Mouse (Mus musculus) spleen, adult 18-20 months (tissue): Measurements from ENCODE around the gene Ppp2r5e.
"Not testable (repeated sequence)": the region's sequence is repeated elsewhere in the genome, so short reads cannot be mapped to it uniquely, and the experiment has no call there.

Experiments used
- DNase-seq, 2 experiments: peaks; one replicate each; pipeline ENCODE4 v3.0.0; 2022; ENCODE audit warnings: mixed read lengths in 2 of 2

The Ppp2r5e gene

DNA sequence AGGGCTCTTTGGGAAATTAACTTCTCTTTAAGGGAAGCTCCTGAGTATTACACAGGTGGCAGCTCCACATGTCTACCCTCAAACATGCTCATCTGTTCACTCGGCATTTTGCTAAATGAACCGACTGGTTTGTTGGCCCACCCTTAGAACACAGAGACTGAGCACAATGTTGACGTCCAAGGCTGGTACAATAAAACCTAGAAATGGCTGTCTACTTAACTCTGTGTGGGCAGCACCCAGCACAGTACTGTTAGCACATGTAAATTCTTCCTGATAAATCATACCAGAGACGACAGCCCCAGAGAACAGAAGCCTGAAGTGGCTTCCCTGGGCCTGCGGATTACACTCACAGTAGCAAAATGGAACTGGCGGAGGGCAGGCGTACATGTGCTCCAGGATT is 59.5 kb downstream of the Ppp2r5e start:
- no peak for DNase-seq

- DNase-seq: no peak
Measured at GRCm38 (mm10) chr12:75533145-75533544, 62.9 kb downstream of the Ppp2r5e start.

DNA sequence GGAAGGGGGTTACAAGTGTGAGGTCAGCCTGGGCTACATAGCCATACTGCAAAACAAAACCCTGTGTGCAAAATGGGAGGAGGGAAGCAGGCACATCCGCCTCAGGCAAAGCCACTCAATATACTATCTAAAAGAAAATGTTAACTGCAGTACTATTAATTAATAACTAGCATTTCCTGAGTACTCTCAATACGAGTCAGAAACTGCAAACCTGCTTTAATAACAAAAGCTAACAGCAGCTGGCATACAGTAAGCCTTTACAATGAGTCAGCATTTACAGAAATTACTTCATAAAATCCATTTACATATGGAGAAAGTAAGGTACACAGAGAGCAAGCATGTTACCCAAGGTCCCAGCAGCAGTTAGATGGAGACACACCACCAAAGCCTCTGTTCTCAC is 64.2 kb downstream of the Ppp2r5e start:
- no peak for DNase-seq

DNA sequence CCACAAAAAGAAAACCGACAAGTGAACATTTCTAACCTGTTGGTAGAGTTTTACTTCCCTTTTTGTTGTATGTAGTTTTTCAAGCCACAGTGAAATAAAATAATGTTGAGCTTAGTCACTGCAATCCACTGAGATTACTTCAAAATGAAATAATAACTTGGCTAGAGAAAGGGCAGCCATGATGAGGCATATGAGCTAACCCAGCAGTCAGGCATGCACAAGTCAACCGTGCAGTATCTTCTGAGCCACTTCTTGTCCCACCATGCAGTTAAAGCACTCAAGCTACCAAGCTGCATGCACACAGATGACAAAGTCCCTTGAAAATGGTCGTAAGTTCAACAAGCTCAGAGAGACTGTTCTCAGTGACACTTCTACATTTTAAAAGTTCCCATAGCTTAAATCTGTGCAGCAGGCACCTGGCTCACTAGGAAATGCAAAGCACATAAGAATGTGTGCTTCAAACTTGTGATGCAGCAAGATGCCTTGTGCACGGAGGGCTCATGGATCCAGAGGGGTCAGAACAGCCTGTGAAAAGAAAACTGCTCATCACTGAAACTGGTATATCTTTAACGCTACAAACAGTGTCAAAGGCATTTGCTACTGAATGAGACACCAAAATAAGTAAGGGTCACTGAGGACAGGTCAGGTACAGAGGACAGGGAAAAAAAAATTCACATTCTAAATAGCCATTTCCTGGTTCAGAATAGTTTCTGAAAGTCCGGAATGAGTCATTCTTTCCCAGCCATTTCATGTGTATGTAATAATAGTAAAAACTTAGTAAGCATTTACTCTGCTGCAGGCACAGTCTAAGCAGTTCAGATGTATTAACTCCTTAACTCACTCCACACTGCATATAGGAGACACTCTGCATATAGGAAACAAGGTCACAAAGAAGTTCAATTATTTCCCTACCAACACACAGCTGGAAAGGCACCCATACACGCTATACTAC is 66.9 kb downstream of the Ppp2r5e start:
- DNase-seq: no peak

- DNase-seq: no peak
Measured at GRCm38 (mm10) chr12:75528300-75528699, 67.7 kb downstream of the Ppp2r5e start.

- DNase-seq: no peak
Measured at GRCm38 (mm10) chr12:75524199-75524598, 71.8 kb downstream of the Ppp2r5e start.

- no peak for DNase-seq
Measured at GRCm38 (mm10) chr12:75522931-75523330, 73.1 kb downstream of the Ppp2r5e start.

- no peak for DNase-seq
Measured at GRCm38 (mm10) chr12:75522360-75522759, 73.7 kb downstream of the Ppp2r5e start.

DNA sequence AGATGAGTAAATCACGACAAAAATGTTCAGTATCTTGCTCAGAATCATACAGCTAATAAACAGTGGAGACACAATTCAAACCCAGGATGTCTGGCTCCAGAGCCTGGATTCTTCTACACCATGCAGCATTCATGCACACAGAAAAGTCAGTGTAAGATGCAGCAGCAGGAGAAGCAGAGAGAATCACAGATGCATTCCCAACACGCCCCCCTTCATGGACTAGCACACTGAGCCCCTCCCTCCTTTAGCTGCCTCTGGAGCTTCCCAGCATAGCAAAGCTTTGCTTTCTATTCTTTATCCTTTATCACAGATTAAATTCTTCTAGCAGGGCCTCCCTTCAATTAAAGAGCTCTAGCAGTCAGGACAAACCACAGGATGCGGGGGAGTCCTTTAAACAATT is 75.7 kb downstream of the Ppp2r5e start:
- DNase-seq: no peak

DNA sequence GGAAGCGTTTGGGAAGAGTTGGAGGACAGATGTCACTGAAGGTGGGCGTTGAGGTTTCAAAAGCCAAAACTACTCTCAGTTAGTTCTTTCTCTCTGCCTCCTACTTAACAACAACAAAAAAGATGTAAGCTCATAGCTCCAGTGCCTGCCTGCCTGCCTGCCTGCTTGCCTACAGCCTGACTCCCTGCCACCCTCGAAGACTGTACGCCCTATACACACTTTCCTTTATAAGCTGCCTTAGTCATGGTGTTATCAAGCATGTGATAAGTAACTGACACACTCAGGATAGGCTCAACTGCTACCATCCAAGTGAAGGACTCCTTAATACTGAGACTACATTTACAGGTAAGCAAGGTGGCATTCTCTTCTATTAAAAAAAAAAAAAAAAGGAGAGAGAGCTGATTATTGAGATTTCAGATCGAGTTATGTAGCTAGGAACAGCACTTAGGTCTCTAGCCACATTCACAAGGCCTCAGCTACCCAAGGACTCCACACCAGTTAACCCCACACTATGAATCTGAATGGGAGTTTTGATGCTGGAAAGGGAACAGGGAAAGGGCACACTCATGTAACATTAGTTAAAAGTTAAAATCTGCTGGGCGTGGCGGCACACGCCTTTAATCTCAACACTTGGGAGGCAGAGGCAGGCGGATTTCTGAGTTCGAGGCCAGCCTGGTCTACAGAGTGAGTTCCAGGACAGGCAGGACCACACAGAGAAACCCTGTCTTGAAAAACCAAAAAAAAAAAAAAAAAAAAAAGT is 76.7 kb downstream of the Ppp2r5e start:
- DNase-seq: no peak

- no peak for DNase-seq
Measured at GRCm38 (mm10) chr12:75515301-75515906, 80.6 kb downstream of the Ppp2r5e start.

DNA sequence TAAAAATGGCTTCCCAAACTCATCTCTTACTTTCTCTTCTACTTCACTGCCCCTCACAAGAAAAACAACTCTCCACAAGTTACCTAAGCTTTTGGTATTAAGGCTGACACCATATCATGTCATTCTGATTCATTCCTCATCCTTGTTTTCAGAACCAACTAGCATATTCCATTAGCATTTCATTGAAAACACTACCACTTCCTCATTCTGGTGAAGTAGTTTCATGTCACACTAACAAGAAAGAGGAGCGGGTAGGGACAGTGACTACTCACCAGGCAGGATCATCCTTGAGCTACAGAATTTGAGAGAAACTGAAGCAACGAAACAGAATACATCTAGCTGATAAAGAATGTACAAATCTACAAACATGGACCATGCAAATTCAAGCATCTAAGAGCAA is 84.5 kb downstream of the Ppp2r5e start:
- DNase-seq: no peak

DNA sequence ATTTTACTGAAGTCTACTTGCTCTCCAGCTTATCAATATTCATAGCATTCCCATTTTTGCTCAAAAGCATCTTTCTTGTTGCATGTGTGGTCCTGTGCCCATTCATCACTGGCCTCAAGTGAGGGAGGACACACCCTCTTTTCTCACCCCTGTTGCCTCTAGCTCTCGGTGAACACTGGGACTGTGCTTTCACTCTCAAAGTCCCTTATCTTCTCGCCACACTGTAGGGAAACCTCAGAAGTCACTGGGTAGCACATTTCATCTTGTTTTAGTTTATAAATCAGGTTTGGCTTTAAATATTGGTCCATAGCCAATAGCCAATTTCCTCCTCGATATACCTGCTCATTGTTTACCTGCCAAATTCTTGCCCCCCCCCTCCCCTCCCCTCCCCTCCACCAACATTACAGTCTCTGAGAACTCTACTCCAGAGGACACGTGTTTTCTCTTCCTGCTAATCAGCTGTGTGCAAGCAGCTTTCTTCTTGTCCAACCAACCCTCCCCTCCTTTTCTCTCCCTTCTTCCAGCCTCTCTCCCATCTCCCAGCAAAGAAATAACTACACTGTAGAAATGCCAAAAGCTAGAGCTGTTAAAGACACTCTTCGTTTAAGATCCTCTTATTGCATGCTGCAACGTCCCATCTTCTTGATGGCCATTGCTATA is 90.9 kb downstream of the Ppp2r5e start:
- DNase-seq: no peak

DNA sequence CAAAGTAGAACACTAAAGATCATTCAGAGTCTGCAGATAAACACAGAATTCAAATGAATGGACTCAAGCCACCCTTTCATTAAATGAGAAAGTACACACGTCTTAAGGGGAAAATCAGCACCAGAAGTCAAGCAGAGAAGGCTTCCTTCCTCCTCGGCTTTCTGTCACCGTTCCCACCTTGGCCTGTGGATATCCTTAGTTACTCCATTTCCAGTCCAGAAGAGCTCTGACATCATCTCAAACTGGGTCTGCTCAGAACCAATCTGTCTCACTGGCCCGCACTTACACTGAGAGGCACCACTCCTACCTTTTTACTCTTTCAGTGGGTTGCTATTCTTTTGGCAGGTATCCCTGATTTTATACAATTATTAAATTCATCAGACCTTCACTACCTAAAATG is 93.4 kb downstream of the Ppp2r5e start:
- no peak for DNase-seq

DNA sequence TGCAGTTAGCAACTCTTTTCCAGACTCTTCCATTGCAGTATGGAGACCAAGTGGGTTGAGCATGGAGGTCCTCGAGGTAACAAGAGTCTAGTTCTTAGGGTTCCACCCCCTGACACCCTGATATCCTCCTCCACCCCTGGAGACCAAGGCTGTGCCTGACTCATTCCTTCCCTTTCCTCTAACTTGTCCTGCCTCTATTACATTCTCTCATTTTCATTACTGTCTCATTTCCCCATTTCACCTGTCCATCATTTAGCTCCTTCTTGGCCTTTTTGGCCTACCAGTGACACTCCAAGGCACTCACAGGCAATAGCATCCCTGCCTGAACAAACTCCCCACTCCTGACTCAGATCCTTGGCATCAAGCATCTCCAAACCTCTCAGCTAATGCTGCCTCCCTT is 98.3 kb downstream of the Ppp2r5e start:
- no peak for DNase-seq

DNA sequence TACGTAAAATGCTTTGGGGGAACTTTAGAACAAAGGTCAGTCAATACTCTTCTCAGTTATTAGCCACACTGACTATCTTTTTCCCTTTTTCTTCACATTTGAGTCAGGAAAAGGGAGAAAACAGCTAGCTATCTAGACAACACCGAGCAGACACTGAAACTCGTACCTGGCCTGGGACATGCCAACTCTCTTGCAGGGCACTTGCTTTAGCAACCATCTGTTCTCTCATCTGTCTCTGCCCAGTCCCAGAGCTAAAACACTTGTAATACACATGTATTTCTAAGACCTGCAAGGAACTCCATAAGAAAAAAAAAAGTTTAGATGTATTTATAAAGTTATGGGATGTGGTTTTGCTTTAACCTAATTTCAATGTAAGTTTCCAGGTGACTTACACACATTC is 100.4 kb downstream of the Ppp2r5e start:
- DNase-seq: no peak

DNA sequence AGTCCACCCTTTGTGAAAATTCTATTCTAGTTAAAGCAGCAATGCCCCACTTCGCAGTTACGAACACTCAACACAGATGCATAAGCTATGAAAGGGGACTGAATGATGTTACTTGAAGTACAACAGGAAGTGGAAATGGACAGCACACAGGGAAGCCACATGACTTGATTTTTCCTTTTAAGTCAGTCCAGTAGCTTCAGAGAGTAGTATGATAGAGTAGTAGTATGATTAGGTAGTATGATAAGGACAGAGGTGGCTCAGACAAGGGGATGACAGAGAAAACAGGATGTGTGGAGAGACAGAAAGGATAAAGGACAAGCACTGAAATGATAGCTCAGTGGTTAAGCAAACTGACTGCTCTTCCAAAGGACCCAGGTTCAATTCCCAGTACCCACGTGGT is 101.4 kb downstream of the Ppp2r5e start:
- DNase-seq: no peak

DNA sequence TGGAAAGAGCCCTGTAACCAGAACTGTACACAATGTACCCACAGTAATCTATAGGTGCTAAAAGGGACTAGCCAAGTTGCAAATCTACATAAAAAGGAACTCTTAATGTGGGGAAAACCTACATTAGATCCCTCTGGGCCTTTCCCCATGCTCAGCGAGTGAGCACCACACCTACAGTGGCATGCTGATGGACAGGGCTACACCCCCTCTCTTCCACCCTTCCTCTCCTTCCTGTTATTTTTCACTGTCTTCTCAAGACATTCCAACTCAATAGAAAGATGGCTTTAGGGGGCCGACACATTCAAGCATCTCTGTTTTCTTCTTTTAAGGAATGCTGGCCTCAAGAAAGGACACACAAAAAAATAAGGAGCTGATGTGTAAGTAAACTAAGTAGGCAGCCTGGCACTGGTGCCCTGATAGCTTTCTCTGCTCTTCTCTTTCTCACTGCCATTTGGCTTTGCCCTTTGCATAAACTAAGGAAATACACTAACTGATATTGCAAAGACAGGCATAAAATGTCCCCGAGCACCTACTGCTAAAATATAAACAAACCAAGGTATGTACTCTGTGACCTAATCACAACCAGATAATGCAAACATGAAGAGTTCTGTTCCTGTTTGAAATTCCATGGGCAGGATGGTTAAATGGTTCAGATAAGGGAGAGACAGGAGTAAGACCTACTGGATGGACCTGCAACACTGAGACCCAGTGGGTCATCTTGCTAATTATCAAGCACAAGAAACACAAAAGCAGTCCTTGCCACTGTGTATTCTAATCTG is 103.3 kb downstream of the Ppp2r5e start:
- no peak for DNase-seq

DNA sequence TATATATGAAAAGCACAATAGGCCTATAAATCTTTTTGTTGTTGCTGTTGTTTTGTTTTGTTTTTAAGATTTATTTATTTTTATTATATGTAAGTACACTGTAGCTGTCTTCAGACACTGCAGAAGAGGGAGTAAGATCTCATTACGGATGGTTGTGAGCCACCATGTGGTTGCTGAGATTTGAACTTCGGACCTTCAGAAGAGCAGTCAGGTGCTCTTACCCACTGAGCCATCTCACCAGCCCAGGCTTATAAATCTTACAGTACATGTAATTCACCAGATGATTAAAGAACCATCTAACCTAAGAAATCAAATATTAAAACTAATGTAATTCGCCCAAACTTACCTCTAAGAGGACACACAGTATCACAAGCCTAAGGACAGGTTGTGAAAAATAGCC is 103.9 kb downstream of the Ppp2r5e start:
- DNase-seq: not testable (repeated sequence)

DNA sequence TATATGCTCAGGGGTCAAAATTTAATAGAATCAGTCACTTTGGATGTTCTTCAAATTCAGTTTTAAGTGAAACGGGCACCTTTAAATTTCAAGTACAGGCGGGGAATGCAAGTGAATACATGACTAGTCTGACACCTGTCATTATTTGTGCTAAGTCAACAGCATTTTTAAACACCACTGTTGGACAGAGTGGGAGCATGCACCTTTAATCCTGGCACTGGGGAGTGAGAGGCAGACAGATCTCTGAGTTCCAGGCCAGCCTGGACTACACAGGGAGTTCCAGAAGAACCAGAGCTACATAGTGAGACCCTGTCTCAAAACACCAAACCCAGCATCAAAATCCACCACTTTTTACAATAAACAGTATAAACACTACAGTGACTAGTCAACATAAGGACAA is 108.5 kb downstream of the Ppp2r5e start:
- no peak for DNase-seq

DNA sequence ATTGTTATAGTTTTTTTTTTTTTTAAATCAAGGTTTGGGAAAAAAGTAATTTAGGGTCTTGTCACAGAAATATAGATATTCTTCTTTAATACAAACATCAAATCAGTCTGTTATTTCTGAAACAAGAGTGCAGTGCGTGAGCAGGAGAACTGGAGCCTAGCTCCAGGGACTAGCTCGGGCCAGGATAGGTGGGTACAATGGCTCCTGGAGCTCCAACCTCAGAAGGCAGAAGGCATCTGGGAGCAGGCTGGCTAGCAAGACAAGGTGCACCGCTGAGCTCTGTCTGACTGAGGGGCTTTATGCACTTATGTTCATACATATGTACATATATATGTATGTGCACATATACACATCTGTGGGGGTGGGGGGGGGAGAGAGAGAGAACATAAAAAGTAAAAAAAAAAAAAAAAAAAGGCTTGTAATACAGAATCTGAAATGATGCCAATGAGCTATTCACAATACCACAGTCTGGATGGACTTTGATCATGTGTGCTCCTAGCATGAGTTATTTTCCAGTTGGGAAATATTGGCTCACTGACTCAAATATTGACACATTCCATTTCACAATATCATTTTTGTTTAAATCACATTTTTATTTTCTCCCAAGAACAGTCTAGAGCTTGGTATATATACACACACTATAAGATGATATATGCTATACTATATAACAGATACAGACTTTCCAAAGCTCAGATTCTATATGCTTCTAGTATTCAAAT is 109.3 kb downstream of the Ppp2r5e start:
- DNase-seq: no peak

DNA sequence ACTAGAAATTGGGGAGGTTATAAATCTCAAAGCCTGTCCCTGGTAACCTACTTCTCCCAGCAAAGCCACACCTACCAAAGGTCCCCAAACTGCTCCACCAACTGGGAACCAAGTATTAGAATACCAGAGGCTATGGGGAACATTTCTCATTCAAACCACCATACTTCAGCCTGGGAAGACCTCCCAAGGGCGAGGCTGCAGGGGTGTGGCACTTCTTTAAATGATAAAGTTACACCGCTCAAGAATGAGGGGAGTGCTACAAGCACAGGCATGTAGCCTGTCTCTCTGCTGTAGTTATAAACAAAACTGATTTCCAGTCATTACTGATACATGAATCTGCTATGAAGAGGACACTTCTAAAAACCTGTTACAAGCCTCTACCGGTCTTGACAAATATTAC is 113.3 kb downstream of the Ppp2r5e start:
- no peak for DNase-seq
